Comparison of ENCODE assay signal across 8 mouse cellular contexts in the genomic region with DNA sequence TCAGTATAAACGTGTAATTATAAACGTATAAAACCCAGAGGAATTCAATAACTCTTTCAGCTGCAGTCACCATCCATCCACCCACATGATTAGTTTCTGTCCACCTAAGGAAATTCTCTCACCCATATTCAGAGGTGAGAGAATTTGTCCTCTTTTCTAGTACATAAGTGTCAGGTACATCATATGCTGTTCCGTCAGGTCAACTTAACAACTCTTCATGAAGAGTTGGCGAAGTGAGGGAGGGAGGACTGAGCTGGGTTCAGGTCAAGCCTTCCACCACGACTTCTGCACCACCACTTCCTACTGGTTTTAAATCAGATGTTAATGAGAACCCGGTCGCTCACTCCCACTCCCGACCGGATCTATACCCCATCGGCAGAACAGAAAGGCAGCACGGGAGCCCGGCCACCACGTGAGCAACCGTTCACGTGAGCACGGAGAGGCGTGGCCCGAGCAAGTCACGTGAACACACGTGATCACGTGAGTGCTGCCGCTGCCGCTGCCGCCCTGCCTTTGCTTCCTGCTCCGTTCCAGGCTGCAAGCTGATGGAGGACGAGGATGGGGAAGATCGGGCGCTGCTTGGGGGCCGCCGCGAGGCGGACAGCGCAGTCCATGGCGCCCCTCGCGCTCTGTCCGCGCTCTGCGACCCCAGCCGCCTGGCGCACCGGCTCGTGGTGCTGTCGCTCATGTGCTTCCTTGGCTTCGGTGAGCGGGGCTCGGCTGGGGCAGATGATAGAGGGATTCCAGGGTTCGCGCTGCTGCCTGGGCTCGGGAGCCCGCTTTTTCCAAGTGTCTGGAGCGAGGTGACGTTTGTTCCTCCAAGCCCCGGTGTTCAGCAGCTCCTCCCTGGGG. TPM values are rescaled to one million over a fixed set of nuclear protein-coding genes. Genes with fewer than 3 reads are reported as not detected.
DNase-seq lines count a peak whose midpoint lies in the region; ATAC-seq lines count a peak whose summit lies in the region.

A gene (plus strand): TSS at position 469 of the 852 bp plus-strand sequence.

- peak; percentile 86 for ATAC-seq in megakaryocyte-erythroid progenitor cell, adult 5-6 weeks (replicated peaks; ENCODE audit: low FRiP score, low TSS enrichment, poor library complexity, severe bottlenecking)

- intact Hi-C loops in left cerebral cortex, postnatal 10 days (cut with DNase I), result no loop called here

- peak; percentile 89 for DNase-seq in adipocyte (ENCODE audit: low spot score)
- DNase-seq in embryo, embryonic 10 days (ENCODE audit: low spot score), result peak; percentile 99
- peak; percentile 85 for DNase-seq in gastrocnemius, postnatal 10 days
- peak; percentile 92 for DNase-seq in induced T-regulatory cell, adult 2 months (ENCODE audit: low read depth)
- peak; percentile 85 to 92 for DNase-seq in left cerebral cortex, postnatal 10 days (ENCODE audit: extremely low spot score in 1 of 2, low spot score in 2 of 2)
- DNase-seq in right cerebral cortex, postnatal 25 days, result peak; percentile 86
- peak; percentile 85 to 92 for DNase-seq in urinary bladder, postnatal 4 days (ENCODE audit: low spot score in 2 of 2)

RNA-seq across cellular contexts. Expression of the gene that starts here (rescaled TPM):
- 10 to 100 TPM; 24.3 to 27.5 TPM for total RNA-seq in gastrocnemius, postnatal 10 days (2021)
- 10 to 100 TPM; 36.9 to 40.9 TPM for total RNA-seq in left cerebral cortex, postnatal 10 days (2021)
- 24.4 and 25.0 TPM in 2 replicates for total RNA-seq in megakaryocyte-erythroid progenitor cell, adult 5-6 weeks (2014; fragmentation: Nextera tagmentation)
- 120 and 133 TPM in 2 replicates for total RNA-seq in megakaryocyte-erythroid progenitor cell, adult 5-6 weeks (2017)

Comparison
In these comparisons a context has a peak if more than half of its experiments do, and no peak if none do; other contexts are left out.
1. Peak in every context shown above with its lines: DNase-seq and ATAC-seq.